Mouse (Mus musculus) fibroblast of lung, adult 2 months (primary cell): ENCODE data around the gene Morc1.

Source experiments
- DNase-seq: peaks from one replicate; pipeline ENCODE4 v3.0.0-alpha.2; 2011; ENCODE audit warnings: low read depth

The Morc1 gene

GRCm38 (mm10) chr16:48627296-48627695, 196.3 kb downstream of the Morc1 start:
- no peak for DNase-seq

DNA sequence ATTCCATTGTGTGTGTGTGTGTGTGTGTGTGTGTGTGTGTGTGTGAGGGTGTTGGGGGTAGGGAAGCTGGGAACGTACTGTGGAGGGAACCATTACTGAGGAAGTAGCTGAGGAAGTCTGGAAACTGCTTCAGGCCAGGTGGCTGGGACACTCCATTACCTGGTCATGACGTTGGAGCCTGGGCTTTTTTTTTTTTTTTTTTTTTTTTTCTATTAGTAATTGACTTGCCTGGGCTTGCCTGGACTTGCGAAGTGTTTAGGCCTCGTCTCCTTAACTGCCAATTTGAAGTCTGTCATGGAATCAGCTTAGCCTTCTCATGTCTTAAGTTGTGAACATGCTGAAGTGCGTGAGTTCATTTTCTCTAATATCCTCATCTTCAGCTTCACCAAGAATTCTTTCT, 198.7 kb downstream of the Morc1 start:
- DNase-seq, result no peak

DNA sequence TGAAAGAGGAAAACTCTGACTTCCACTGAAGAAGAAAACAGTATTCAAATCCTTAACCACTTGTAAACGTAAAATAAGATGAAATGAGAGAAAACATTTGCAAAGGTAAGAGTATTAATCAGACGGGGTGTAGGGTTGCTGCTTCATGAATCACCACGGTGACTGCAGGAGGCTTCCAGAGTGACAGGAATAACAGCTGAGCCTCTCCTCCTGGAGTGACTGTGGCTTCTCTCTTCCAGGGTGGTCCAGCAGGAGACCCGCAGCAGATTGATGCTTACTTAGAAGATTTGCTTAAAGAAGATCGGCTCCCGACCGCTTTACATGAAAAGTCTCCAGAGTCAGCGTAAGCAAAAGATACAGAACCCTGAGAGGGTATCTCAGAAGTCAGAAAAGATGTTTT, 199.4 kb downstream of the Morc1 start:
- no peak for DNase-seq

GRCm38 (mm10) chr16:48632351-48632750, 201.3 kb downstream of the Morc1 start:
- DNase-seq, result no peak

DNA sequence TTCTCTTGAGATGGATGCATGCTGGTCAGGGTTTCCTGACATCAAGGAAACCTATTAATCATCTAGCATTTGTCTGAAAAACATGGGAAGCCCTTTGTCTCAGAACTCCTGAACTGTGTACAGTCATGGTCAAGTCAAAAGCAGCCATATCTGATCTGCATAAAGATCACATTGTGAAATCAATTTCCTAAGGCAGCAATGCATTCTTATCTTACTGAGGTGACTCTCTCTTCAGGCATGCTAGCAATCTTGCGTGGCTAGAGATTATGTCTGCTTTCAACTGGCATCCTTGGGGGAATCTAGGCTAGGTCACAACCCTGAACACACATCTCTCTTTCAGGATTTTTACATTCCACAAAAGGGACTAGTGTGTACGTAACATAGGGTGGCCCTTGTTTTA, 215.2 kb downstream of the Morc1 start:
- no peak for DNase-seq

GRCm38 (mm10) chr16:48671696-48672095, 240.7 kb downstream of the Morc1 start:
- DNase-seq, result no peak

DNA sequence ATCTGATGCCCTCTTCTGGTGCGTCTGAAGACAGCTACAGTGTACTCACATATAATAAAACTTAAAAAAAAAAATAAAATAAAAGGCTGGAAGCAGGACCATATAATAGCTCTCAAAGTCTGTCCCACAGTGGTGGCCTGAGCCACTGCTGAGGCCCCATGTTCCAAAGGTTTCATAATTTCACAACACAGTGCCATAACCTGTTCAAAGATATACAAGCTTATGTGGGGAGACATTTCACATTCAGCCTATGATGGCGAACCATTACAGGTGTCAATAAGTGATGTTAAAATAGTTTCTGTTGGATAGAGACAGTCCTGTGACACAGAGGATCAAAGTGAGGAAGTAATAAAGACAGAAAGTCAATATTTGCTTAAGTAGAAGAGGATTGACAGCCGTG, 241.6 kb downstream of the Morc1 start:
- DNase-seq, result no peak

GRCm38 (mm10) chr16:48675607-48676006, 244.6 kb downstream of the Morc1 start:
- peak; percentile 73 for DNase-seq

GRCm38 (mm10) chr16:48676205-48676604, 245.2 kb downstream of the Morc1 start:
- no peak for DNase-seq

- no peak for DNase-seq
Measured at GRCm38 (mm10) chr16:48677381-48677780, 246.3 kb downstream of the Morc1 start.

- no peak for DNase-seq
Measured at GRCm38 (mm10) chr16:48678029-48678428, 247.0 kb downstream of the Morc1 start.
